Mouse (Mus musculus): ENCODE measurements around the gene Cfd.
"Not testable (repeated sequence)": the region's sequence is repeated elsewhere in the genome, so short reads cannot be mapped to it uniquely, and the experiment has no call there.

DNA sequence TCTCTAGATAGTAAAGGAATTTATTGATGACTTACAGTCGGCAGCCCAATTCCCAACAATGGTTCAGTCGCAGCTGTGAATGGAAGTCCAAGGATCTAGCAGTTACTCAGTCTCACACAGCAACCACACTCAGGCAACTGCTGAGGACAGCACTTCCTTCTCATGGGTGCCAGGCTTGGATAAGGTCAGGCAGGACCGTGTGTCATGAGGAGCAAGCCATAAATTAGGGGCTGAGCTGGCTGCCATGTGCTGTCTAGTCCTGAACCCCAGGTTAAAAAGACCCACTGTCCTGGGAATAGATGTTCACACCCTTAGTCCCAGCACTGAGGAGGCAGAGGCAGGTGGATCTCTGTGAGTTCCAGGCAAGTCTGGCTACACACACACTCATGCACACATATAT, 5.7 kb upstream of the Cfd start:
- TF ChIP-seq CTCF (IDR thresholded peaks at IDR 0.05; ENCODE audit: extremely low read depth, insufficient read length, insufficient replicate concordance, low read depth, low read length); POLR2A (IDR thresholded peaks at IDR 0.05; ENCODE audit: low read depth, low read length): not testable (repeated sequence)

Measured in small intestine, adult 2 months (tissue).